Mouse (Mus musculus) left cerebral cortex, postnatal 14 days (tissue): ENCODE data around the gene Drosha. TPM values are rescaled to one million over a fixed set of nuclear protein-coding genes. Genes with fewer than 3 reads are reported as not detected.
A peak's percentile ranks its signal among the peaks of the same experiment; 100 is the strongest.
"Not testable (repeated sequence)": the region's sequence is repeated elsewhere in the genome, so short reads cannot be mapped to it uniquely, and the experiment has no call there.

ENCODE experiments used
- DNase-seq, 2 experiments: peaks; one replicate each; pipeline ENCODE4 v3.0.0; 2021 to 2022; ENCODE audit warnings: low spot score in 2 of 2, mixed read lengths in 1 of 2
- intact Hi-C: fragments of 180-260 bp; cut with DNase I; formaldehyde crosslinking; loops from one replicate; pipeline ENCODE4 v1.15.1; 2025
- long read RNA-seq, 2 experiments: library from polyadenylated mRNA; stranded (forward); transcript quantifications; one replicate each; pipeline ENCODE4 v2.0.0; 2021
- total RNA-seq, 2 experiments: library from RNA; stranded (reverse); gene quantifications; 2 replicates each; pipeline ENCODE4 v1.2.3; 2021

Drosha gene
- total RNA-seq: 10 to 100 TPM; 89.1 to 90.5 TPM
- long read RNA-seq, experiment 1, full-length matches to known transcripts: 19 of 60 reads
- long read RNA-seq, experiment 1, partial matches to known transcripts: 32 of 60 reads
- long read RNA-seq, experiment 1, other reads (novel, unspliced or antisense): 9 of 60 reads
- long read RNA-seq, experiment 2, full-length matches to known transcripts: 17 of 63 reads
- long read RNA-seq, experiment 2, partial matches to known transcripts: 34 of 63 reads
- long read RNA-seq, experiment 2, other reads (novel, unspliced or antisense): 12 of 63 reads

- peak; percentile 98 to 100 for DNase-seq
- intact Hi-C loops: no loop called here
These were observed at the start of gene Drosha, which contains the start of gene 6030458C11Rik for GRCm38 (mm10) chr15:12824197-12824952. Gene Drosha, plus strand, starts transcription at chr15:12824815. Gene 6030458C11Rik, minus strand, starts transcription at chr15:12824649.

- no peak for DNase-seq
- intact Hi-C loops: no loop called here
These were observed 43.3 kb upstream of the Drosha start for GRCm38 (mm10) chr15:12781296-12781695.

- no peak for DNase-seq
- intact Hi-C loops: no loop called here
These were observed 42.8 kb upstream of the Drosha start for GRCm38 (mm10) chr15:12781729-12782326.

GRCm38 (mm10) chr15:12788536-12788935, 36.1 kb upstream of the Drosha start:
- intact Hi-C loops: no loop called here
- DNase-seq: no peak

- no peak for DNase-seq
These were observed 35.2 kb upstream of the Drosha start for GRCm38 (mm10) chr15:12789406-12789867.

GRCm38 (mm10) chr15:12794311-12794710, 30.3 kb upstream of the Drosha start:
- intact Hi-C loops: loop anchor here (2.0 kb wide), 2 partner anchors 208 to 424 kb away; no protein-coding TSS in a partner anchor

More at GRCm38 (mm10) chr15:12789406-12789867, 35.2 kb upstream of the Drosha start:
- intact Hi-C loops: no loop called here

GRCm38 (mm10) chr15:12795457-12795894, 29.1 kb upstream of the Drosha start:
- DNase-seq: peak; percentile 88 to 91
- intact Hi-C loops: loop anchor here (2.0 to 5.0 kb wide), 3 partner anchors 53 to 425 kb away; no protein-coding TSS in a partner anchor

More at GRCm38 (mm10) chr15:12794311-12794710, 30.3 kb upstream of the Drosha start:
- no peak for DNase-seq

GRCm38 (mm10) chr15:12795909-12796470, 28.6 kb upstream of the Drosha start:
- peak; percentile 33 to 73 for DNase-seq
- intact Hi-C loops: loop anchor here (2.0 to 5.0 kb wide), 3 partner anchors 54 to 425 kb away; no protein-coding TSS in a partner anchor

GRCm38 (mm10) chr15:12798043-12798442, 26.6 kb upstream of the Drosha start:
- DNase-seq: peak in 1 of 2 experiments; percentile 62
- intact Hi-C loops: loop anchor here (5.0 kb wide), 1 partner anchor 56 kb away; no protein-coding TSS in a partner anchor

GRCm38 (mm10) chr15:12800405-12801141, 24.0 kb upstream of the Drosha start:
- intact Hi-C loops: no loop called here
- no peak for DNase-seq

- intact Hi-C loops, DNase-seq: not testable (repeated sequence)
These were observed 23.5 kb upstream of the Drosha start for GRCm38 (mm10) chr15:12801142-12801506.

- intact Hi-C loops: no loop called here
- DNase-seq: no peak
These were observed 19.5 kb upstream of the Drosha start for GRCm38 (mm10) chr15:12805071-12805470.

GRCm38 (mm10) chr15:12807088-12807487, 17.5 kb upstream of the Drosha start:
- intact Hi-C loops: no loop called here
- DNase-seq: no peak

GRCm38 (mm10) chr15:12809305-12809704, 15.3 kb upstream of the Drosha start:
- no peak for DNase-seq
- intact Hi-C loops: no loop called here

GRCm38 (mm10) chr15:12812646-12813045, 12.0 kb upstream of the Drosha start:
- intact Hi-C loops: no loop called here

GRCm38 (mm10) chr15:12817592-12817991, 7.0 kb upstream of the Drosha start:
- DNase-seq: no peak
- intact Hi-C loops: no loop called here

More at GRCm38 (mm10) chr15:12812646-12813045, 12.0 kb upstream of the Drosha start:
- DNase-seq: no peak

- DNase-seq: no peak
- intact Hi-C loops: no loop called here
These were observed 1.9 kb upstream of the Drosha start for GRCm38 (mm10) chr15:12822416-12823395.
